Mouse (Mus musculus) cerebellum, adult 2 months (tissue): ENCODE data around the gene Furin. TPM values are rescaled to one million over a fixed set of nuclear protein-coding genes. Genes with fewer than 3 reads are reported as not detected.

Source experiments
- DNase-seq, 2 experiments: peaks; one replicate each; pipeline ENCODE4 v3.0.0; 2021
- H3K27ac ChIP-seq: fragments of 200-500 bp; 2 replicates; pipeline ENCODE4 v1.5.1; 2012; ENCODE audit warnings: low read length, control low read depth, inconsistent platforms; ENCODE audit not compliant: insufficient read depth
- H3K27me3 ChIP-seq: fragments of 200-500 bp; 2 replicates; pipeline ENCODE4 v1.6.1; 2012; ENCODE audit warnings: inconsistent platforms, mild to moderate bottlenecking, low read length, moderate library complexity; ENCODE audit not compliant: control insufficient read depth, insufficient read depth
- H3K4me1 ChIP-seq: fragments of 200-500 bp; 2 replicates; pipeline ENCODE4 v1.6.1; 2011; ENCODE audit warnings: low read length; ENCODE audit not compliant: control insufficient read depth, insufficient read depth
- H3K4me3 ChIP-seq: fragments of 200-500 bp; replicated peaks from 2 replicates; pipeline ENCODE3; 2011; ENCODE audit warnings: mild to moderate bottlenecking, low read depth, low read length, control low read depth; ENCODE audit not compliant: insufficient read depth
- CTCF ChIP-seq: fragments of 200-500 bp; IDR thresholded peaks from 2 replicates; pipeline ENCODE4 v1.5.1; 2011; ENCODE audit warnings: low read depth, mild to moderate bottlenecking, control low read depth, low read length, moderate library complexity, borderline replicate concordance; ENCODE audit not compliant: insufficient read depth
- POLR2A ChIP-seq: fragments of 200-500 bp; IDR thresholded peaks from 2 replicates; pipeline ENCODE4 v1.6.1; 2011; ENCODE audit warnings: low read length, control low read depth, borderline replicate concordance; ENCODE audit not compliant: insufficient read depth
- WGBS: fragments of 180-500 bp; shearing (Covaris S2); methylation state at CpG from one replicate; pipeline ENCODE4 v1.1.7; 2018; 5-methylcytosine and 5-hydroxymethylcytosine counted together
- polyA plus RNA-seq: library from polyadenylated mRNA; depleted of rRNA; stranded (reverse); fragments of >200 nt; gene quantifications from 2 replicates; pipeline ENCODE4 v1.2.3, GENCODE M21; 2012; rRNA removed

The Furin gene
- 34.4 and 37.3 TPM in 2 replicates for polyA plus RNA-seq

DNA sequence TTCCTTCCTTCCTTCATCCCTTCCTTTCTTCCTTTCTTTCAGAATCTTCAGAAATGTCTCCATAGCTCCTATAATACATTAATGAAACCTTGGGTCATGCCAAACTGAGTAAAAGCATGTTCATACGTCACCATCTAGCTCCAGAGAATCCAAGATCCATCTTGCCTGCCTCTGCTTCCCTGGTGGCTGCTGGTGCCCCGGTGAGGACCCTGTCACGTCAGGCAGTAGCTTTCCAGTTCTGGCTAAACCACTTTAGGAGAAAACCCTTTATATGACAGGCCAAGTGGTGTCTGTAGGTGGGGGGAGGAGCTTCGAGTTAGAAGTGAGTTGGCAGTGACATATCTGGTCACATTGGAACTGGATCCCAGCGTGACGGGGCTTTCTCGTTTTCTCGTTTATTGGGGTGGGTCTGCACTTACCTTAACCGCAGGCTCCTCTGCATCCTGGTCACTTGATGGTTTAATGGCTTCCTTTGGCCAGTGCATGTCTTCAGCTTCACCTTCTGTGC is at the start of gene Furin:
TSS of gene Furin (minus strand) at position 249 of the 508 bp plus-strand sequence.
- no peak for DNase-seq
- Histone ChIP-seq H3K27me3 (no peaks in the 10 kb centered on the region), H3K27ac (no peak within 1 kb of the TSS), H3K4me3 (no peak within 1 kb of the TSS), H3K4me1 (peaks cover 4% of the 10 kb centered on the region; the same call in 1 of the 2 replicates)
- TF ChIP-seq POLR2A (no peak), CTCF (no peak)
- 73% methylated on average over 9 of the region's 9 CpGs for WGBS

DNA sequence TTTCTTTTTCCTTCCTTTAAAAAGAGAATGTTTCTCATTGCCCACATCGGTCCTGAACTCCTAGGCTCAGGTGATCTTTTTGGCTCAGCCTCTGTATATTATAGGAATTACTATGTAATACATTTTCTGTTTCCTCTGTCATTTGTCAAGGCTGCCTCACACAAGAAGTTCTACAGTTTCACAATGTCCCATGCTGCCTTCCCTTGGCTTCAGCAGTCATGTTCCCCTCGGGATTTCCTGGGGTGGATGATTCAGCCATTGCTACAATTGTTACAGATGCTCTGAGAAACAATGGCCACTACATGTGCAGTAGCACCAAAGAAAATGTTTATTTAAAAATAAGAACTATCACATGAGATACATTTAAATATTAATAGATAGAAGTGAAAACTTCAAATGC is 49.5 kb upstream of the Furin start:
- no peak for TF ChIP-seq CTCF
- TF ChIP-seq POLR2A, result no peak
- Histone ChIP-seq H3K27ac (no peak overlapping the region), H3K4me3 (no peak overlapping the region), H3K4me1 (no peaks in the 10 kb centered on the region), H3K27me3 (no peaks in the 10 kb centered on the region)
- WGBS, result 88% methylated on average over 2 of the region's 2 CpGs
- DNase-seq, result no peak

- 62% methylated on average over 5 of the region's 5 CpGs for WGBS
- Histone ChIP-seq H3K27ac (no peak overlapping the region), H3K27me3 (no peaks in the 10 kb centered on the region), H3K4me1 (no peaks in the 10 kb centered on the region), H3K4me3 (no peak overlapping the region)
- TF ChIP-seq CTCF (no peak), POLR2A (no peak)
- no peak for DNase-seq
Measured at GRCm38 (mm10) chr7:80453997-80454396, 48.8 kb upstream of the Furin start.

GRCm38 (mm10) chr7:80453121-80453520 is 47.9 kb upstream of the Furin start:
- no peak overlapping the region for H3K27ac ChIP-seq
- H3K4me1 ChIP-seq, result no peaks in the 10 kb centered on the region
- 88% methylated on average over 3 of the region's 3 CpGs for WGBS
- TF ChIP-seq CTCF, result no peak
- H3K27me3 ChIP-seq, result no peaks in the 10 kb centered on the region
- H3K4me3 ChIP-seq, result no peak overlapping the region
- no peak for DNase-seq

- no peaks in the 10 kb centered on the region for H3K27me3 ChIP-seq
- H3K4me1 ChIP-seq, result no peaks in the 10 kb centered on the region
- DNase-seq, result no peak
- TF ChIP-seq CTCF, result no peak
- no peak for TF ChIP-seq POLR2A
- 79% methylated on average over 5 of the region's 5 CpGs for WGBS
- H3K4me3 ChIP-seq, result no peak overlapping the region
- H3K27ac ChIP-seq, result no peak overlapping the region
Measured at GRCm38 (mm10) chr7:80452241-80452640, 47.0 kb upstream of the Furin start.

- DNase-seq, result no peak
- H3K4me1 ChIP-seq, result no peaks in the 10 kb centered on the region
- H3K27ac ChIP-seq, result no peak overlapping the region
- WGBS, result 78% methylated on average over 3 of the region's 3 CpGs
- H3K27me3 ChIP-seq, result no peaks in the 10 kb centered on the region
- no peak overlapping the region for H3K4me3 ChIP-seq
- TF ChIP-seq CTCF (no peak), POLR2A (no peak)
Measured at GRCm38 (mm10) chr7:80451550-80452232, 46.5 kb upstream of the Furin start.

DNA sequence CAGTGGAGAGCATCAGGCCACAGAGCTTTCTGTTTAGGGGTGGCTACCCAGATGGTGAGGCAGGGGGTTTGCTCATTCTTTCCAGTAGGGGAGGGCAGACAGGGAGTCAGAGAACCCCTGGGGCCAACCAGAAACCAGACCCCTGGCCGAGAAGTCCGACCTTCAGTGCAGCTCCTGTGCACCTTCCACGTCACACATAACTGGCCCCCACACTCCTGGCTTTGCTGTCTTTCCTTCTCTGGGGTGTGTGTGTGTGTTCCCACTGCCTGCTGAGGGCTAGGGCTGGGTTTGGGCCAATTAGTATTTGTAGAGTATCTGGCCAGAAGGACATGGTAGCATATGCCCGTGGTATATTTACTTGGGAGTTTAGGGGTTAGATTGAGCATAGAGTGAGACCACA is 45.1 kb upstream of the Furin start:
- no peak overlapping the region for H3K27ac ChIP-seq
- TF ChIP-seq CTCF, result no peak
- no peaks in the 10 kb centered on the region for H3K27me3 ChIP-seq
- no peak overlapping the region for H3K4me3 ChIP-seq
- no peaks in the 10 kb centered on the region for H3K4me1 ChIP-seq
- DNase-seq, result no peak
- WGBS, result 52% methylated on average over 4 of the region's 4 CpGs

DNA sequence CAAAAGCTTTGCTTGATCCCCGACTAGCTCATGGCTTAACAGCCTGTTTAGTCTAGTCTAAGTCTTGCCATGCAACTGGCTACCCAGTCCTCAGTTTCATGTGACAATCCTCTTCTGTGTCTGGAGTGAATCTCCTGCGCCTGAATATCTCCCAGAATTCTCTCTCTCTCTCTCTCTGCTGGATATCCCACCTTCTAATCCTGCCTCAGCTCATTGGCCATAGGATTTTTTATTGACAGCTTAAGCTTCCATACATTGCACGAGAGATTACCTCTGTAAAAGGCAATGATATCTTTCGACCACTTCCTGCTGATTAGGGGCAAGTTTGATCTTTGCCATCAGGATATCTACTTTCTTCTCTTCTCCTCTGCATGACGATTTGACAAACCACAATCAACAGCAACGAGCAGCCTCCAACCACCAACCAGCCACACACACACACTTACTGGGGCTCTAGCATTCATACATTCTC is 44.4 kb upstream of the Furin start:
- Histone ChIP-seq H3K27me3 (no peaks in the 10 kb centered on the region), H3K4me1 (0 out of 2 replicates have a peak, but pooled peaks cover 4% of the 10 kb centered on the region), H3K4me3 (no peak overlapping the region), H3K27ac (no peak overlapping the region)
- DNase-seq, result no peak
- WGBS, result 87% methylated on average over 6 of the region's 6 CpGs
- TF ChIP-seq CTCF (no peak), POLR2A (no peak)
